Mouse (Mus musculus) heart, adult 8-10 months (tissue): ENCODE data around the gene Gm21985. TPM values are rescaled to one million over a fixed set of nuclear protein-coding genes. Genes with fewer than 3 reads are reported as not detected.

Source experiments
- DNase-seq: peaks from one replicate; pipeline ENCODE4 v3.0.0; 2022; ENCODE audit warnings: low spot score
- total RNA-seq, 4 experiments: library from RNA; stranded (reverse); gene quantifications; 2 replicates each; pipeline ENCODE4 v1.2.4; 2022

Gene Gm21985
- total RNA-seq, result 1 to 10 TPM in 2 of 4 experiments, under 1 TPM in 2; 0.49 to 2.4 (median 0.91) TPM

GRCm38 (mm10) chr2:112266242-112266592 lies at the start of gene Gm21985:
Gene Gm21985 (plus strand): TSS chr2:112266314.
- peak; percentile 58 for DNase-seq

GRCm38 (mm10) chr2:112217614-112218013 lies 48.5 kb upstream of the Gm21985 start:
- DNase-seq, result no peak

DNA sequence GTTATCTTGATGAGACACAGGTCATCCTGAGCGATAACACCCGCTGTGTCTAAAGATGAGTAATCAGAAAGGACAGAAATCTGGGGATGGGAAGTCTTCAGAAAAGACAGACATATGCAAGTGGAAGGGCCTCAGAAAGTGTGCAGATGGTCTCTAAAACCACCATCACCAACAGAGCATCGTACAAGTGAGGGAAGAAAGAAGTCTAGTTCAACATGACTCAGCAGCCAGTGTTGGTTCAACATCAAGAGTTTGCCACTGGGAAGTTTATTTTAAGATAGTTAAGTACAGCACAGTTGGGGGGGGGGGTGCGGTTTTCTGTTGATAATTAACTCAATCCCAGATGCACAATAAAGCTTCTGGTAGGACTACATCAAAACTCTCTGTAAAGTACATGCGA lies 45.2 kb upstream of the Gm21985 start:
- DNase-seq, result no peak

DNA sequence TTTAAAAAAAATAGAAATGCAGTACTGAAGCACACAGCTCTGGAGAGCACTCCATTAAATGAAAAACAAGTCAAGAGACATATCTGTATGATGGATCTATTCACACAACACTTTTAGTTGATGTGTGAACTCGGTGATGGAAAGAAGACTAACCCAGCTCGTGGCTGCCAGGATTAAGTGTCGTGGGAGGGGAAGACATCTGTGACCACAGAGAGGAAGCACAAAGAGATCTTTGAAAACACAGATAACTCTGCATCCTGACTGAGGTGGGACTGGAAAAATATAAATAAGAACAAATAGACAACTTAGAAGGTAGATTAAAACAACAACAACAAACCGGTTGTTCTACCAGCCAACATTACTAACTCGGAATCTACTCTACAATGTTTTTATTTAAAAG lies 43.5 kb upstream of the Gm21985 start:
- no peak for DNase-seq

DNA sequence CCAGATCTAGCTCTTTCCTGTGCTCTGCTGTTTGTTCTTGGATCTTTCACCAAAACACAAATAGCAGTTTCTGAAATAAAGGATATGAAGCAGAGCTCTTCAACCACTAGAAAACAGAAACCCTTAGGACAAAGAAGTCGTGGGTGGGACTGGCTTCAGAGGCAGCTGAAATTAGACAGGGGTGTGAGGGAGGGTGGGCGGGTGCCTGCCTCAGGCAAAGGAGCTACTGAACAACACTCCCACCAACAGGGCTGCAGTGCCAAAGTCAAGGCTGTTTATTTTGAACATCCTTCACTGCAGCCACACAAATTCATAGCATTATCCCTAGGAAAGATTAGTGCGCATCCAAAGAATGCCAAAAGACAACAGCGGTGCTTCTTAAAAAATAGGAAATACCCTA lies 41.8 kb upstream of the Gm21985 start:
- no peak for DNase-seq

GRCm38 (mm10) chr2:112232623-112233022 lies 33.5 kb upstream of the Gm21985 start:
- DNase-seq, result no peak

GRCm38 (mm10) chr2:112236620-112237019 lies 29.5 kb upstream of the Gm21985 start:
- no peak for DNase-seq

DNA sequence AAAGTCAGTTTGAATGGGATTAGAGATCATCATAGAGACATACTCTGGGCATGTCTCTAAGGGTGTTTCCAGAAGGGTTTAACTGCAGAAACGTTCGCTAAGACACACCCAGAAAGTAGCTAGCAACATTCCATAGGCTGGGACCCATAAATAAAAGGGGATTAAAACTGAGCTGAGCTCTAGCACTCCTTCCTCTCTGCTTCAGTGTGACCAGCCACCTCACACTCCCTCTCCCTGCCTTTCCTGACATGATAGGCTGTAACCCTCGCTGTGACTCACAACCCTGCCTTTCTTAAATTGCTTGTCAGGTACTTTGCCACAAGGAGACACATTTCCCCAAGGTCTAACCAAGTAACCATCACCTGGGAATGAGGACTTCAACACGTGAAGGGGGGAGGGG lies 28.1 kb upstream of the Gm21985 start:
- no peak for DNase-seq

DNA sequence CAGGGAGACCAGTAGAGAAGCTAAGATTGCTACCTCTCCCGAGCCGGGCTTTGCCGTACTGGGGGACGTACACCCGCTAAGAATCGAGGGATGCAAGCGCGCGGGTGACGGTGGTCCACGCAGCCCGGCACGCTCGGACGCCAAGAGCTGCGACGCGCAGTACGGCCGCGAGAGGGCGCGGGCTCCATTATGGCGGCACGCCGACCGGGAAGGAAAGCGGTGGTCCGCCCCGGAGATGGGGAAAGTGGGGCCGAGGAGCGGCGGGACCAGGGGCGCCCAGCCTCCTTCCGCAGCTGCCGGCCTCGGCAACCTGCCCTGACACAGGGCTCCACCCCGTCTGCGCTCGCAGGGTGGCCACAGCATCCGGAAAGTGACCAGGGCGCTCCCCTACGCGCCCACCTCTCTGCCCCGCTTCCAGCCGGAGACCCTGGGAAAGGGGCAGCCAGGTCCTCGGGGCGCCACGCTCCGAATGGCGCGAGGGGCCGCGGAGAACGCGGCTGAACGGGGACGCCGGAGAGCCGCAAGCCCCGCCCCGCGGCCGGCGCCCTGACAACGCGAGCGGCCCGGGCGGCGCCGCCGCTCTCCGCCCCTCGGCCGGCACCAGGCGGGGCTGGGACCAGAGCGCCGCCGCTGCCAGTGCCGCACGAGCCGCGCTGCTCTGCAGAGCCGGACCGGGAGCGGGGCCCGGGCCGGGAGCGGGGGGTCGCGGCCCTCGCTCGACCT lies 26.7 kb upstream of the Gm21985 start, which contains the start of gene Lpcat4:
TSS of gene Lpcat4 (plus strand) at position 257 of the 723 bp plus-strand sequence.
- DNase-seq, result peak; percentile 85

- DNase-seq, result no peak
Observed at GRCm38 (mm10) chr2:112239935-112240721, 26.0 kb upstream of the Gm21985 start.

DNA sequence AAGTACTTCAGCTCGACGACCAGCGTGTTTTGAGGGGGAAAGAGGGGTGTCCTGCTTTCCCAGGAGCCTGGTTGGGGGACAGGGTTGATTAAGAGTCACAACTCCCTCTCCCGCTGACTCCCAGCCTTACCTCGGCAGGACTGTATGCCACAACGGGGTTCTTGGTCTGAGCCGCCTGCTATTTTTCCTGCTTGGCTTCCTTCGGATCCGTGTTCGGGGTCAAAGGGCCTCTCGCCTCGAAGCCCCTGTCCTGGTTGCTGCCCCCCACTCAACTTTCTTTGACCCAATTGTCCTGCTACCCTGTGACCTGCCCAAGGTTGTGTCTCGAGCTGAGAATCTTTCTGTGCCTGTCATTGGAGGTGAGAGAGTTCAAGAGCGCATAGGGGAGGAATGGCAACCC lies 24.3 kb upstream of the Gm21985 start:
- no peak for DNase-seq

DNA sequence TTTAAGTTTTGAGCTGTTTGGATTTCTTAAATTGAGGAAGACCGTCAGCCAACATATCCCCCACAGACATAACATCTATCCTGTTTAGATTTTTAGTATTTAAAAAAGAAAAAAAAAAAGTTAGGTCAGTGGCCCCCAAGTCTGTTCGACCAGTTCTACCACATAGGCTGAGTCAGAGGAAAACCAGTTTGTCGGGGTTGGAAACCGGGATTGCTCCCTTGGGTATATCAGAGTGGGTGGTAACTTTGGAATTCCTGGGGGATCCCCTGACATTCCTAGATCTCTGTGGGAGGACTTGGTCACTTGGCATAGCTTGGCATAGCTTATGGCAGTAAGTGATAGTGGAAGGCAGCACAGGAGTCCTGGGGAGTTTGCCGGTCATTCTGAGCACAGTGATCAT lies 20.8 kb upstream of the Gm21985 start:
- no peak for DNase-seq

- no peak for DNase-seq
Observed at GRCm38 (mm10) chr2:112246193-112246592, 19.9 kb upstream of the Gm21985 start.

DNA sequence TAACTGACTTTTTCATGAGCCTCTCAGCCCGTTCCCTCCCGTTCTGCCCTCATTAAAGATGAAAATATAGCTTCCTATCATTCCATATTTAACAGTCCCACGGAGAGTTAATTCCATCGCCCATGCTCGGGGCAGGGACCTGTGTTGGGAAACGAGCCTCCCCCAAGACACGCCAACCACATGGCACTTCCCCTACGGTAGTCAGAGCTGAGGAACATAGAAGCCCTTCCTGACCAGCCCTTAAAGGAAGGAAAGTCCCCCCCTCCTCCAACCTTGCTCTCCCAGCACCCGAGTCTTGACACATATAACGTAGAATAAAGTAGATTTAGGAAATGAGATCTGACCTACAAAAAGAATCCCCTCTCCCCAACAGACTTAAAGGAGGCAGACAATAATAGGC lies 18.8 kb upstream of the Gm21985 start:
- no peak for DNase-seq

- DNase-seq, result no peak
Observed at GRCm38 (mm10) chr2:112249780-112250453, 16.2 kb upstream of the Gm21985 start.

GRCm38 (mm10) chr2:112254675-112255515 lies 11.2 kb upstream of the Gm21985 start:
- no peak for DNase-seq

DNA sequence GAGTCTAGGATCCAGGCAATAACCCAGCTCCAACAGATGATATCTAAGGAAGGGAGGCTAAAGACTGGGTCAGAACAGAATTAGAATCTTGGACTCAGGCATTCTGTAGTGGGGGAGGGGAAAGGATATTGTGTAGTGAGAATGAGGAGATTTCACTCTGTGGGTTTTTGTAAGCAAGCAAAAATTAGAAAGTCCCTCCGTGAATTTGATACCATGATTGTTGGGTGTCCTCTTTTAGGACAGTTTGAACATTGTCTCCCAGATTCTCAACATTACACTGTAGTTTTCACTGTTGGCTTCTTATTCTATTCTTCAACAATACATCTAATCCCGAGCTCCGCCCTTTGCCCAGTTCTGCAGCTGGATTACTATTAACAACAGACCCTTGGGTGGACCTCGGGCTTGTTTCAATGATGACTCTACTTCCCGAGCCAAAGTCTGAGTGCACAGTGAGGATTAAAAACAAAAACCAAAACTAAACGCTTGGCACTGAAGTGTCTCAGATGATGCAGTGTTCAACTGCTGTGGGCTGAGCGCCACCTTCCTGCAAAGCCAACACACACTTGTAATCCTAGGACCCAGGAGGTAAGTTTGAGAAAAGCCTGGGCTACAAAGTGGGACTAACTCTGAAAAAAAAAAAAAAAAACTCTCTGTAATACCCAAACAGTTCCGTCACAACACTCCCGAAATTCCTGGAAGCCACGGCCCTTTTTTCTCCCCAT lies 6.7 kb upstream of the Gm21985 start, which contains the start of gene Nutm1:
TSS of gene Nutm1 (minus strand) at position 51 of the 722 bp plus-strand sequence.
- DNase-seq, result no peak

DNA sequence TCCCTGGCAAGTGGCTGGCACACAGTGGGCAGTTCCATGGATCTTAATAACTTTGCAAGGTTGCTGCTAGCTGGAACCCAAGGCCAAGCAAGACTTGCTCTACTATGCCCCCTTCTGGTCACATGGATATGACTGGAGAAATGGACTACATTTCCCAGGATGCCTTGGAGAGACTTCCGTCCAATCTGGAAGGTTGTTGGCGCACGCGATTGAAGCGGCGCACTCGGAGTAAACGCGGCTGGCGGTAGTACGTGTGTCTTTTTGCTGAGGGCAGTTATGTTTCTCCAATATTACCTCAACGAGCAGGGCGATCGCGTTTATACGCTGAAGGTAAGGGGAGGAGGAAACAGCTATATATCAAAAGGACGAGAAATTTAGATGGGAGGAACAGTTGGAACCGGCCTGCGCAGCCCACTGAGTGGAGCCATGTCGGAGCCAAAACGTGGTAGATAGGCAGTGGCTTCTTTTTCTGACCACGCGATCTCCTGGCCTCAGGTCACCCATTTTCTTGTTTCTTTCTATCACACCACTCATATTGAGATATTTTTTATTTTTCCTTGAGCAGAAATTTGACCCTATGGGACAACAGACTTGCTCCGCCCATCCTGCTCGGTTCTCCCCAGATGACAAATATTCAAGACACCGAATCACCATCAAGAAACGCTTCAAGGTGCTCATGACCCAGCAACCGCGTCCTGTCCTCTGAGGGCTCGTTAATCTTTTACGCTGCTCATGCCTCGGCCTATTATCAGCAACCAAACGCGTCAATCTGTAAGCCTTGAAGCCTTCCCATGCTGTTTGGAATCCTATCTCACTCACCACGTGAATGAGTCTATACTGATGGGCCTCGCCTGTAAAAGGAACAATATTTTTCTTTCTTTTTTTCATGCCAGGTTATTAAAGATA lies 4.1 kb upstream of the Gm21985 start, which contains the start of gene Nop10:
TSS of gene Nop10 (plus strand) at position 179 of the 906 bp plus-strand sequence.
- DNase-seq, result peak; percentile 92

DNA sequence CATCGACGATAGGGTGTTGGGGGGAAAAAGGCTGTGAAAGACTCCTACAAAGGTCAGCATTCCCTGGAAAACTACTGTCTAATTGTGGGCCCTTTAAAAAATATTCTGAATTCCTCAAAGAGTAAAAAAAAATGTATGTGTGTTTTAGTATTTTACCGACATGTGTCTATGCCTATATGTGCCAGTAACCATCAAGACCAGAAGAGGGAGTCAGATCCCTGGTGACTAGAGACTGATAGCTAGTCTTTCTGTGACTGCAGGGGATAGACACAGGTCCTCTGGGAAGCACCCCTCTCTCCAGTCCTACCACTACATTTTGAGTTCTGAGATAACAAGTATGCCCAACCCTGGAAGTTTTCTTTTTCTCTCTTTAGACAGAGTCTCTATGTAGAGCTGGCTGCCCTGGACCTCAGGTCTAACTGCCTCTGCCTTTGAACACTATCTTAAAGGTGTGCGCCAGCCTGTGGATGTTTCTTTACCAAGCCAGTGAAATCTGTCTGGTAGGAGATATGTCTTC lies 3.3 kb upstream of the Gm21985 start:
- DNase-seq, result no peak
